Mouse (Mus musculus) ES-E14 (cell line): ENCODE data around the gene Fancc. TPM values are rescaled to one million over a fixed set of nuclear protein-coding genes. Genes with fewer than 3 reads are reported as not detected.

Experiments used
- DNase-seq: peaks from one replicate; pipeline ENCODE4 v3.0.0-alpha.2; 2013; ENCODE audit warnings: low read depth, low spot score
- H3K27ac ChIP-seq: 2 replicates; pipeline ENCODE4 v1.5.1; 2012; ENCODE audit warnings: low read depth, mild to moderate bottlenecking, low read length, moderate library complexity, mixed read lengths; ENCODE audit not compliant: poor library complexity, insufficient read depth, severe bottlenecking
- H3K36me3 ChIP-seq: 2 replicates; pipeline ENCODE4 v1.6.1; 2012; ENCODE audit warnings: mild to moderate bottlenecking, low read length, moderate library complexity, mixed read lengths; ENCODE audit not compliant: control insufficient read depth, poor library complexity, insufficient read depth, severe bottlenecking
- H3K4me1 ChIP-seq, 2 experiments: fragments of 150-350 bp in 1 of 2; sonication (generic) in 1 of 2; 2 replicates each; pipeline ENCODE4 v1.6.1; 2012; ENCODE audit warnings: low read length in 2 of 2, mild to moderate bottlenecking in 1 of 2, mixed read lengths in 1 of 2; ENCODE audit not compliant: control insufficient read depth in 2 of 2, insufficient read depth in 2 of 2, poor library complexity in 1 of 2
- H3K4me3 ChIP-seq, 2 experiments: fragments of 150-350 bp in 1 of 2; sonication (generic) in 1 of 2; 2 replicates each; pipeline ENCODE4 v1.5.1; 2012; ENCODE audit warnings: low read length in 2 of 2, low read depth in 1 of 2, mild to moderate bottlenecking in 1 of 2, mixed read lengths in 1 of 2; ENCODE audit not compliant: insufficient read depth in 1 of 2, poor library complexity in 1 of 2, severe bottlenecking in 1 of 2
- H3K9ac ChIP-seq: 2 replicates; pipeline ENCODE4 v1.6.1; 2012; ENCODE audit warnings: low read depth, mild to moderate bottlenecking, low read length, mixed read lengths; ENCODE audit not compliant: poor library complexity, insufficient read depth, severe bottlenecking
- H3K9me3 ChIP-seq: fragments of 150-350 bp; sonication (generic); 2 replicates; pipeline ENCODE4 v1.6.1; 2012; ENCODE audit warnings: low read depth, mild to moderate bottlenecking, low read length; ENCODE audit not compliant: control insufficient read depth, insufficient read depth
- CHD2 ChIP-seq: IDR thresholded peaks from 2 replicates; pipeline ENCODE4 v1.6.1; 2014; ENCODE audit warnings: mild to moderate bottlenecking, low read depth, low read length, inconsistent platforms
- HCFC1 ChIP-seq: IDR thresholded peaks from 2 replicates; pipeline ENCODE4 v1.6.1; 2012; ENCODE audit warnings: low read length, inconsistent platforms, borderline replicate concordance; ENCODE audit not compliant: insufficient read depth
- MAFK ChIP-seq: IDR thresholded peaks from 2 replicates; pipeline ENCODE4 v1.6.1; 2014; ENCODE audit warnings: mild to moderate bottlenecking, low read depth, low read length, inconsistent platforms; ENCODE audit not compliant: insufficient read depth
- ZC3H11A ChIP-seq: IDR thresholded peaks from 2 replicates; pipeline ENCODE4 v1.6.1; 2012; ENCODE audit warnings: low read depth, mild to moderate bottlenecking, inconsistent platforms, low read length, borderline replicate concordance
- ZNF384 ChIP-seq: IDR thresholded peaks from 2 replicates; pipeline ENCODE4 v1.6.1; 2012; ENCODE audit warnings: low read depth, low read length, inconsistent platforms
- in situ Hi-C, 2 experiments: fragments of 600-800 bp; cut with MboI; formaldehyde crosslinking; loops; one replicate each; pipeline ENCODE4 v1.15.1; 2025; ENCODE audit warnings: low sequenced_read_pairs in 2 of 2, inconsistent platforms in 1 of 2; ENCODE audit not compliant: unreplicated experiment in 2 of 2
- total RNA-seq: library from RNA; depleted of rRNA; stranded (reverse); fragments of 300-350 nt; gene quantifications from 2 replicates; pipeline ENCODE4 v1.2.3, GENCODE M21; 2012

The Fancc gene
- total RNA-seq, 1 experiment = 9.4 TPM

- in situ Hi-C loops = no loop called here
- H3K27ac ChIP-seq = no peak overlapping the region
- no peaks in the 10 kb centered on the region for H3K9me3 ChIP-seq
- TF ChIP-seq ZC3H11A = no peak
- TF ChIP-seq ZNF384 = no peak
- no peak for TF ChIP-seq HCFC1
- no peak for TF ChIP-seq CHD2
- TF ChIP-seq MAFK = no peak
- H3K9ac ChIP-seq = no peak overlapping the region
- DNase-seq = no peak
- peaks cover 2% of the 10 kb centered on the region; the same call in 1 of the 2 replicates for H3K36me3 ChIP-seq
- H3K4me1 ChIP-seq = no peaks in the 10 kb centered on the region
- no peak overlapping the region for H3K4me3 ChIP-seq
These were observed 238.4 kb downstream of the Fancc start for GRCm38 (mm10) chr13:63258671-63259070.

GRCm38 (mm10) chr13:63258167-63258582 is 238.9 kb downstream of the Fancc start:
- Histone ChIP-seq H3K27ac (no peak overlapping the region), H3K4me3 (no peak overlapping the region), H3K9ac (no peak overlapping the region), H3K4me1 (no peaks in the 10 kb centered on the region), H3K36me3 (peaks cover 2% of the 10 kb centered on the region; the same call in 1 of the 2 replicates), H3K9me3 (no peaks in the 10 kb centered on the region)
- in situ Hi-C loops = no loop called here
- no peak for DNase-seq
- no peak for TF ChIP-seq ZNF384
- TF ChIP-seq HCFC1 = no peak
- no peak for TF ChIP-seq MAFK
- TF ChIP-seq CHD2 = no peak
- no peak for TF ChIP-seq ZC3H11A

DNA sequence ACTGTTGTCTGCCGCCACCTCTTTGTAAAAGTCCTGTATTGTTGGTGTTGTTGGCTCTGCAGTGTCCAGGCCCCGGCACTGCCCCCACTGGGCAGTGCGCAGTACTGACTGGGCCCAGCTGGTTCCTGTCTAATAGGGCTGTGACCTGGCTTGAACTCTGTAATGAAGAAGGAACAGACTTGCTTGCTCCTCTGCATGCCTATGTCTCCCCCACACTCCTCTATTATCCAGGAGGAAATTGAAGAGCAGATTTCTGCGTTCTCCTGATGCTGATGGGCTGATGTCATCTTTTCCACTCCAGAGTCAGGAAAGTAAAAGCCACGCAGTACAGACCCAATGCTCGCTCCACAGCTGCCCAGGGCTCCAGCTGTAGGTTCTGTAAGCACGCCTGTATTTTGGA is 240.3 kb downstream of the Fancc start:
- peaks cover 2% of the 10 kb centered on the region; the same call in 1 of the 2 replicates for H3K36me3 ChIP-seq
- in situ Hi-C loops = no loop called here
- H3K4me1 ChIP-seq = no peaks in the 10 kb centered on the region

GRCm38 (mm10) chr13:63256146-63256545 is 240.9 kb downstream of the Fancc start:
- H3K9me3 ChIP-seq = no peaks in the 10 kb centered on the region
- H3K9ac ChIP-seq = no peak overlapping the region
- no peak for DNase-seq
- TF ChIP-seq MAFK (no peak), ZNF384 (no peak), HCFC1 (no peak)
- no peak overlapping the region for H3K4me3 ChIP-seq
- peaks cover 2% of the 10 kb centered on the region; the same call in 1 of the 2 replicates for H3K36me3 ChIP-seq
- in situ Hi-C loops = no loop called here
- no peaks in the 10 kb centered on the region for H3K4me1 ChIP-seq
- no peak overlapping the region for H3K27ac ChIP-seq

More for the DNA sequence above, 240.3 kb downstream of the Fancc start:
- no peak overlapping the region for H3K27ac ChIP-seq
- TF ChIP-seq ZC3H11A (no peak), HCFC1 (no peak), MAFK (no peak), ZNF384 (no peak), CHD2 (no peak)
- no peak overlapping the region for H3K4me3 ChIP-seq
- no peak overlapping the region for H3K9ac ChIP-seq
- no peaks in the 10 kb centered on the region for H3K9me3 ChIP-seq
- no peak for DNase-seq

GRCm38 (mm10) chr13:63255519-63256011 is 241.5 kb downstream of the Fancc start:
- in situ Hi-C loops = no loop called here
- TF ChIP-seq CHD2 (no peak), ZC3H11A (no peak), ZNF384 (no peak), HCFC1 (no peak)
- no peak overlapping the region for H3K4me3 ChIP-seq
- H3K4me1 ChIP-seq = no peaks in the 10 kb centered on the region; a peak in 1 of 4 replicates
- no peak overlapping the region for H3K27ac ChIP-seq
- no peaks in the 10 kb centered on the region for H3K9me3 ChIP-seq
- H3K36me3 ChIP-seq = peaks cover 2% of the 10 kb centered on the region; the same call in 1 of the 2 replicates
- no peak overlapping the region for H3K9ac ChIP-seq
- no peak for DNase-seq
